Mouse (Mus musculus): ENCODE results near the gene Gramd1c. TPM values are rescaled to one million over a fixed set of nuclear protein-coding genes. Genes with fewer than 3 reads are reported as not detected.
A peak's percentile ranks its signal among the peaks of the same experiment; 100 is the strongest.

Gene Gramd1c
- polyA plus RNA-seq, 1 experiment from 2014 or later, result 2.9 TPM

DNA sequence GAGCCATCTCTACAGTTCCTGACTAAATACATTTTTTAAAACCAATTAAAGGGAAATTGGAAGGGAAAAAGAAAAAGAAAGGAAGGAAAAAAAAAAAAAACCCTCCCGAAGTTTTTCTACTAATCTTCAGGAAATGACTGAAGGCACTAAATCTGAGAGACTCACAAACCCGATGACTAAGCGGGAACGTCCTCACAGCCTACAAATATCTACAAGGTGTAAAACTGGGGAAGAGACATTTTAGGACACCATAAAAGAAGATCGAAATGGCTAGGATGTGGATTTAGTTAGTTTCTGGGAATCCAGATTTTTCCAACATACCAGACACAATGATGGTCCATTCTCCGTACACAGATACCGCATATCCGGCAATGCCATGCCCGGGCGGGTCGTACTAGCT, 90.0 kb downstream of the Gramd1c start:
- H3K9ac ChIP-seq, result no peak overlapping the region
- no peak overlapping the region for H3K27ac ChIP-seq
- H3K4me1 ChIP-seq (replicated peaks), result no peaks in the 10 kb centered on the region
- WGBS, result 95% methylated on average over 11 of the region's 11 CpGs
- H3K4me3 ChIP-seq, result no peak overlapping the region
- H3K9me3 ChIP-seq, result no peaks in the 10 kb centered on the region
- no peak for ATAC-seq (ENCODE audit: low FRiP score)
- H3K36me3 ChIP-seq, result peaks cover 7% of the 10 kb centered on the region
- peaks cover 11% of the 10 kb centered on the region for H3K27me3 ChIP-seq
- H3K4me2 ChIP-seq, result no peak overlapping the region

DNA sequence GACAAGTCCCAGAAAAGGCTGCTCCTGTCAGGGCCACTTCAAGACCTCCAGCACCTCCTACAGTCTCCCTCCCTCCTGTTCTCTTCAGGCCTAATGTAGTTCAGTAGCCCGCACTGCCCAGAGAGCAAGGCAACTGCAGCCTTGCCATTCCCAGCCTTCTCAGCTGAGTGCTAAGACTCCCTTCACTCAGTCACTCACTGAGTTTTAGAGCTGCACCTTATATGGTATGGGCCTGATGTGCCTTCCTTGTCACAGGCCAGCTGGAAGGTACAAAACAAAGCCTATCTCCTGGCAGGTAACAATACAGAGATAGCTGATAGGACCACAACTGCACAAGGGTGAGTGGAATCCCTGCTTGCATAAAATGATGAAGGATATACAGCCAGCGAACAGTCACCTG, 90.8 kb downstream of the Gramd1c start:
- 93% methylated on average over 2 of the region's 2 CpGs for WGBS
- peaks cover 7% of the 10 kb centered on the region for H3K27me3 ChIP-seq
- no peaks in the 10 kb centered on the region for H3K4me1 ChIP-seq (replicated peaks)
- H3K27ac ChIP-seq, result no peak overlapping the region
- no peak overlapping the region for H3K9ac ChIP-seq
- no peak overlapping the region for H3K4me3 ChIP-seq
- H3K36me3 ChIP-seq, result peaks cover 9% of the 10 kb centered on the region
- H3K4me2 ChIP-seq, result no peak overlapping the region
- no peaks in the 10 kb centered on the region for H3K9me3 ChIP-seq
- no peak for ATAC-seq (ENCODE audit: low FRiP score)

DNA sequence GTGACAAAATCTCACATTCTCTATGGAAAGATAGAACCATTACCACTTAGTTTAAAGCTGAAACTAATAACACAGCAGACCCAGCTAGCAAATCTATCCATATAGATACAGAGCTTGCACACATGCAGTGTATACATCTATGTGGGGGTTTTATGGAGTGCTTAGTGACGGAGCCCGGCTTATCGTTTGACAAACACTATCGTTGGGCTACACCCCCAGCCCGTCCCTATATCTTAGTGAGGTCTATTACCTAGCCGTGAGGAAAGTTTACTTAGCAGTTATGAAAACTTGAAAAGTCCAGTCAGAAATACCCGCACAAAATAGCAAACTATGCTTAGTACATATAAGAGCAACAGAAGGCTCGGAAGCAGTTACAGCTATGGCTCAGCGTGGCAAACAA, 91.4 kb downstream of the Gramd1c start:
- Histone ChIP-seq H3K27me3 (0 out of 2 replicates have a peak, but pooled peaks cover 4% of the 10 kb centered on the region), H3K36me3 (peaks cover 9% of the 10 kb centered on the region), H3K9ac (no peak overlapping the region), H3K27ac (no peak overlapping the region), H3K4me3 (no peak overlapping the region), H3K4me2 (no peak overlapping the region), H3K4me1 (replicated peaks) (no peaks in the 10 kb centered on the region), H3K9me3 (no peaks in the 10 kb centered on the region)
- WGBS, result 94% methylated on average over 9 of the region's 9 CpGs
- ATAC-seq (ENCODE audit: low FRiP score), result no peak

DNA sequence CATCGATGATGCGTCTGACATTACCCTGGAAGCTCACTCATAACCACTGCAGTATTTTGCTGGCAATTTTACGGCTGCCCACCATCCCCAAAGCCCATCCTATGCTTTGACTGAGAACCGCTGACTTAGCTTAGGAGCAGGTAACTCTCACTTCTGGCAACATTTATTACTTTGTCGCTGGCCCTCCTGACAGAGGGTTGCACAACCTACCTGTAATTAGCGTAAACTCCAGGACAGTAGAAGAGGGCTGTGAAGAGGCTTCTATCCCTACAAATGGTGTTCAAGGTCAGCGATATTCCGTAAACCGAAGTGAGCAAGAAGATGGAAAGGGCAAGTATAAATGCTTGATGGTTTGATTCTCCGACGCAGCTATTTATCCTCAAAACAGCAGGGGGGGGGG, 92.0 kb downstream of the Gramd1c start:
- Histone ChIP-seq H3K4me2 (no peak overlapping the region), H3K4me3 (no peak overlapping the region), H3K27ac (no peak overlapping the region), H3K9me3 (no peaks in the 10 kb centered on the region), H3K9ac (no peak overlapping the region), H3K4me1 (replicated peaks) (no peaks in the 10 kb centered on the region), H3K27me3 (no peaks in the 10 kb centered on the region), H3K36me3 (peaks cover 9% of the 10 kb centered on the region)
- WGBS, result 93% methylated on average over 11 of the region's 11 CpGs
- no peak for ATAC-seq (ENCODE audit: low FRiP score)

DNA sequence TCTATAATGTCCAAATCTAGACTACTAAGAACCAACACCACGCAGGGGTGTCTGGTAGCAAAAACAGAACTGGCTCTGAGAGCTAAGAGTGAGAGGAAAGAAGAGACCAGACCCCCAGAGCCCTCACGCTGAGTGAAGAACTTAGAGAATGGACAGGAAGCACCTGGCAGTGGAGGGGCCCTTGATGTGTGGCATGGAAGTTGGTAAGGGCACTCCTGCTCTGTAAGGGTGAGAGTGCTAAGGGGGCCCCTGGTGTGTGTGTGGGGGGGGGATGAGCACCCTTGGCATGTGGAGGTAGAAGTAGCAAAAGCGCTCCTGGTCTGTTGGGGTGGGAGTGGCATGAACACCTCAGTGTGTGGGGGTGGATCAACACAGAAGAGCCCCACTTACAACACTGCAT, 92.7 kb downstream of the Gramd1c start:
- no peaks in the 10 kb centered on the region for H3K4me1 ChIP-seq (replicated peaks)

DNA sequence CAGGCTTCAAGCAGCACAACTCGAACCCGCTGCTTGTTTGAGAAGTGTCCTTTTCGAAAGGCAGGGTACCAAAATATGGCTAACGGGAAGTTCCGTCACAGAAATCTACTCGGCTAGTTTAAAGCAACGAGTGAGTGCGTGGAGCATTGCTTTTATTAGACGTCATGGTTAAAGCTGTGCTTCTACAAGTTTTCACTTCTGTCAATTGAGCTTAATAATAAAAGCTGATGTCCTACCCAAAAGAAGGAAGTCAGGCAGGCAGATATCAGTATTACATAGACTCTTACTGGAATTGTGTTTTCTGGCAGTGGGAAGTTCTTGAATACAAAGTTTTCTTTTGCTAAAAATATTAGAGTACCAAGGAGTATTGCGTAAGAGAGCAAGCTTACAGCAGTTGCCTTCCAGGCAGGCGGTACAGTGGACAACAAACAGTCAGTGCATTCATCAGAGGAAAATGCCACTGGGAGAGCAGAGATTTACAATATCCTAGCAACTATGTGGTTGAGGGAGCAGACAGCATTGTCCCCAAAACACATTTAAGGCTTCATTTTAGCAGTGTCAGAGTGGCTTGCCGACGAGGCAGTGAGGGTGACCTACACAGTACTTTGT, 97.3 kb downstream of the Gramd1c start:
- H3K4me2 ChIP-seq, result no peak overlapping the region
- 64% methylated on average over 13 of the region's 13 CpGs for WGBS
- peak; percentile 85 for ATAC-seq (ENCODE audit: low FRiP score)
- H3K36me3 ChIP-seq, result peaks cover 9% of the 10 kb centered on the region
- no peak overlapping the region for H3K4me3 ChIP-seq
- H3K4me1 ChIP-seq (replicated peaks), result 0 out of 2 replicates have a peak, but pooled peaks cover 4% of the 10 kb centered on the region
- no peaks in the 10 kb centered on the region for H3K9me3 ChIP-seq
- H3K27ac ChIP-seq, result peak overlapping the region; percentile 59
- H3K27me3 ChIP-seq, result no peaks in the 10 kb centered on the region
- H3K9ac ChIP-seq, result no peak overlapping the region

More for the DNA sequence above, 92.7 kb downstream of the Gramd1c start:
- no peak overlapping the region for H3K9ac ChIP-seq
- no peaks in the 10 kb centered on the region for H3K27me3 ChIP-seq
- no peak overlapping the region for H3K4me3 ChIP-seq
- ATAC-seq (ENCODE audit: low FRiP score), result no peak
- 88% methylated on average over 3 of the region's 3 CpGs for WGBS
- H3K36me3 ChIP-seq, result peaks cover 9% of the 10 kb centered on the region
- H3K9me3 ChIP-seq, result no peaks in the 10 kb centered on the region
- no peak overlapping the region for H3K27ac ChIP-seq
- H3K4me2 ChIP-seq, result no peak overlapping the region

DNA sequence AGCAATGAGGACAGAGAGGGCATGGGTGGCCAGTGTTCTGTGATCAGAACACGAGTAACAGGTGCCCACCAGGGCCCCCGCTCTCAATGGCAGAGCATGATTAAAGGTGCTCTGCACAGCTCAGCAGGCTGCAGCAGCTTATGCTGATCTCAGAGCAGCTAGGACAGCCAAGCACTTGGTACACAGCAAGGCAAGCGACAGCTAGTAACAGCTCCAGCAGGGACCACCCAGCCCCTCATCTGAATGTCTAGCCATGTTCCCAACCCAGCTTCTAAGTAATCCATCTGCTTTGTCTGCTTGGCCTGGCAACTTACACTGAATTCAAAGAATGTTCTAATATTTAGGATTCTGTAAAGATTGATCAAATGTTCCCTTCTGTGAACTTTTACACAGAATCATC, 99.4 kb downstream of the Gramd1c start:
- Histone ChIP-seq H3K27me3 (no peaks in the 10 kb centered on the region), H3K36me3 (peaks cover 12% of the 10 kb centered on the region), H3K4me2 (no peak overlapping the region), H3K4me3 (no peak overlapping the region), H3K4me1 (replicated peaks) (0 out of 2 replicates have a peak, but pooled peaks cover 4% of the 10 kb centered on the region), H3K9me3 (no peaks in the 10 kb centered on the region), H3K9ac (no peak overlapping the region), H3K27ac (no peak overlapping the region)
- 78% methylated on average over 3 of the region's 3 CpGs for WGBS
- no peak for ATAC-seq (ENCODE audit: low FRiP score)

DNA sequence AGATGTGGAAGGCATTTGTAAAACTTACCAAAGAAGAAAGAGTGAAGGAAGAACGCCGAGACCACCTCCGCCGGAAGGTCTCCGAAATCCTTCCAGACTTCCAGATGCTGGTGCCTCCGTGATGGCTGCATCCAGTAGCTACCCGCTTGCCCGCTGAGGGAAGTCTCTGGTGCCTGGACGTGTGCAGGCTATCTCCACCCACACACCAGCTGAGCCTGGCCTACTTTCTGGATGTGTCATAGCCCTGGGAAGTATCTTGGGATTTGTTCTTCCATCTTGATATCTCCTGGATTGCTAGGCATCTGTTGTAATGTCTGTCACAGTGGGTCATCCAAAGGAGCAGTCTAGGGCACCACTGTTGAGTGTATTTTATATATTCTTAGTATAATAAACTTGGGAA, 99.9 kb downstream of the Gramd1c start:
- no peak overlapping the region for H3K4me2 ChIP-seq
- no peak overlapping the region for H3K27ac ChIP-seq
- no peak overlapping the region for H3K9ac ChIP-seq
- H3K27me3 ChIP-seq, result no peaks in the 10 kb centered on the region
- H3K4me3 ChIP-seq, result no peak overlapping the region
- H3K4me1 ChIP-seq (replicated peaks), result 0 out of 2 replicates have a peak, but pooled peaks cover 4% of the 10 kb centered on the region
- 89% methylated on average over 9 of the region's 9 CpGs for WGBS
- peaks cover 11% of the 10 kb centered on the region for H3K36me3 ChIP-seq
- no peaks in the 10 kb centered on the region for H3K9me3 ChIP-seq
- ATAC-seq (ENCODE audit: low FRiP score), result no peak

DNA sequence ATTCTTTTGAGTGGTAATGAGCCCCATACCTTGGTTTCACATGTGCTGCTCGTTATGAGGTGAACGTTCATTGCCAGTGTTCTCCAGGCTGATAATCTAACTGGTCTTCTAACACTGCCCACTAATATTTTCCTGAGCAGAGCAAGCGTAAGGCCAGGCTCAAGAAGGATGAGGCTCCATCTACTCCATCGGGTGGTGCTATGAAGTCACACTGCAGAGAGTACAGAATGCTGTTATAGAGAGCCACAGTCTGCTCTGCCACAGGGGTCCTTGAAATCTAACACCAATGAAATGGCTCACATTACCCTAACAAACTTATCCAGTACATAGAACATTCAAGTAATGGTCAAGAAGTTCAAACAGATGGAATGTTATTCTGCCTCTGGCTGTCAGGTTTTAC, 105.1 kb downstream of the Gramd1c start:
- H3K27ac ChIP-seq, result no peak overlapping the region
- WGBS, result 87% methylated on average over 4 of the region's 4 CpGs
- H3K9ac ChIP-seq, result no peak overlapping the region
- H3K9me3 ChIP-seq, result no peaks in the 10 kb centered on the region
- H3K27me3 ChIP-seq, result no peaks in the 10 kb centered on the region
- no peak overlapping the region for H3K4me2 ChIP-seq
- H3K36me3 ChIP-seq, result peaks cover 13% of the 10 kb centered on the region
- H3K4me3 ChIP-seq, result no peak overlapping the region
- ATAC-seq (ENCODE audit: low FRiP score), result no peak
- no peaks in the 10 kb centered on the region for H3K4me1 ChIP-seq (replicated peaks)

DNA sequence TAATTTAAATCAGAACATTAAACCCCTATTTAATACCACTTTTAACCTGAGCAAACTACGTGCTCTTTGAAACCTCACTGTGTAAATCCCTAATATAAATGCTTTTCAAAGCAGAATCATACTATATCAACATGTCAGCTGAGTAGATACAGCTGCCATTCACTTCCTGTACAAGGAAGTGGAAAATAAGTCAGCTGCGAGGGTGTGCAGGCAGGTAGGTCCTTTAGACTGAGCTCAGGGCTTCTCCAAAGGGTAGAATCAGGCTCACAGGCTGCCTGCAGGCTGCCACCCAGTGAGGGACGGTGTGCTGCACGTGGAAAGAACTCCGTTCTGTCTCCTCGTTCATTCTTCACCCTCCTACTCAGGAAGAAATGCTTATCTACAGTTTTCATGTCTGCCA, 108.2 kb downstream of the Gramd1c start:
- H3K27ac ChIP-seq, result no peak overlapping the region
- ATAC-seq (ENCODE audit: low FRiP score), result no peak
- 84% methylated on average over 6 of the region's 6 CpGs for WGBS
- no peak overlapping the region for H3K9ac ChIP-seq
- H3K9me3 ChIP-seq, result no peaks in the 10 kb centered on the region
- no peak overlapping the region for H3K4me3 ChIP-seq
- H3K27me3 ChIP-seq, result no peaks in the 10 kb centered on the region
- H3K36me3 ChIP-seq, result peaks cover 8% of the 10 kb centered on the region
- H3K4me1 ChIP-seq (replicated peaks), result no peaks in the 10 kb centered on the region
- no peak overlapping the region for H3K4me2 ChIP-seq

DNA sequence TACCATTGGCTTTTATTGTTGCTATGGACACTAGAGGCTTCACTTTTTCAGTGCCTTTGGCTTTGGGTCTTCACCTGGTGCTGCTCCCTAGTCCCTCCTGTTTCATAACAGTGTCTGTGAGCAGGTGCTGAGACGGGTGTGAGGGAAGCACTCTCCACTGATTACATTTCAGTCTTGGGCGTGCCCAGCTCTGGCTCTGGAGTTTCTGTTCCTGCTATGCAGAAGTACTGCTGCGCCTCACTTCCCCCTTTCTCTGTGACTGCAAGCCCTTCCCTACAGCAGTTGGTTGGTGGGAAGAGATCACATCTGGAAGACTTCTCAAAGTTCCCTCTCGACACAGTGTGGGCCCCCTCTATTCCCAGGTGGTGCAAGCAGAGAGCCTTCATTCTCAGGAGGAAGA, 111.6 kb downstream of the Gramd1c start:
- no peaks in the 10 kb centered on the region; the same call in 1 of the 2 replicates for H3K36me3 ChIP-seq
- no peak overlapping the region for H3K9ac ChIP-seq
- no peaks in the 10 kb centered on the region for H3K4me1 ChIP-seq (replicated peaks)
- no peaks in the 10 kb centered on the region for H3K9me3 ChIP-seq
- H3K27me3 ChIP-seq, result no peaks in the 10 kb centered on the region
- no peak overlapping the region for H3K4me3 ChIP-seq
- ATAC-seq (ENCODE audit: low FRiP score), result no peak
- H3K4me2 ChIP-seq, result no peak overlapping the region
- no peak overlapping the region for H3K27ac ChIP-seq
- WGBS, result 88% methylated on average over 4 of the region's 4 CpGs

DNA sequence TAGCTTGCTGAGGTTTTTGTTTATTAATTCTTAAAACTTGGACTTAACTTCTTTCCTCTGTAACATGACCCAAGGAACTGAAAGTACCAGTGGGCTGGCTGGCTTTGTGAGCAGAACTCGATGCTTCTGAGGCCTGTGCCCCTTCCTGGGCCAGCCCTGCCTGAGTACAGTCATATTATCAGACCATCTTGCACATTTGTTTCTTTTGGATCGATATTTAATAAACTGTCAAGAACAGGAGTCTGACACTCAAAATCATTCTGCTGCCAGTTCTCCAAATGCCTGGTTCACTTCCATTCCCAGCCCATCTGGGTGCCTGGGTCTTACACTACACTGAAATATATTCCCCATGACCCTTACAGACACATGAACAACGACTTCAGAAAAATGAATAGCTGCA, 117.3 kb downstream of the Gramd1c start:
- 82% methylated on average over 3 of the region's 3 CpGs for WGBS
- Histone ChIP-seq H3K4me3 (no peak overlapping the region), H3K4me2 (no peak overlapping the region), H3K36me3 (no peaks in the 10 kb centered on the region; the same call in 1 of the 2 replicates), H3K9me3 (no peaks in the 10 kb centered on the region), H3K4me1 (replicated peaks) (no peaks in the 10 kb centered on the region), H3K27me3 (no peaks in the 10 kb centered on the region), H3K27ac (no peak overlapping the region), H3K9ac (no peak overlapping the region)
- no peak for ATAC-seq (ENCODE audit: low FRiP score)

DNA sequence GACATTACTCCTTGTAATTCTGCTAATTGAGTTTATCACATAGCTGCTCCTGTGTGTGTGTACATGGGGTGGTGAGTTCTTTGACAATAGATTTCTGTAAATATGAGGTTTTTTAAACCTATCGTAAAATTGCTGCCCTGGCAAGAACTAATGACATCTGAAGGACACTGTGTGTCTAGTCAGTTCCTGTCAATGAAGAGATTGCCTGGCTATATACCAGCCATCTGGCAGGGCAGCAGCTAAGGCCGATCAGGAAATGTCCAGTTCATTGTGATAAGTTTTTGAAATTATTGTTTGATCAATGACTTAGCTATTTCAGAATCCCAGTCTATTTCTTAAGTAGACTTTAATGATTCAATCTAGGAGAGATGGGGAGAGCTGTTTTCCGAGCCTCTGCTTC, 117.8 kb downstream of the Gramd1c start:
- Histone ChIP-seq H3K9me3 (no peaks in the 10 kb centered on the region), H3K4me2 (no peak overlapping the region), H3K36me3 (no peaks in the 10 kb centered on the region; the same call in 1 of the 2 replicates), H3K4me1 (replicated peaks) (no peaks in the 10 kb centered on the region), H3K27me3 (no peaks in the 10 kb centered on the region), H3K4me3 (no peak overlapping the region), H3K9ac (no peak overlapping the region), H3K27ac (no peak overlapping the region)
- no peak for ATAC-seq (ENCODE audit: low FRiP score)
- 93% methylated on average over 3 of the region's 3 CpGs for WGBS
